Mouse (Mus musculus) E14TG2a.4 (cell line): ENCODE results near the gene Olfr419.

Experiments
- H3K27me3 ChIP-seq: 2 replicates; pipeline ENCODE4 v1.6.1; 2014; ENCODE audit warnings: low read length, control low read depth; ENCODE audit not compliant: insufficient read depth
- H3K36me3 ChIP-seq: 2 replicates; pipeline ENCODE4 v1.6.1; 2014; ENCODE audit warnings: low read length, control low read depth; ENCODE audit not compliant: insufficient read depth
- H3K4me1 ChIP-seq: replicated peaks from 2 replicates; pipeline ENCODE4 v1.6.1; 2014; ENCODE audit warnings: low read depth, low read length, control low read depth
- H3K4me3 ChIP-seq: replicated peaks from 2 replicates; pipeline ENCODE4 v1.5.1; 2014; ENCODE audit warnings: mild to moderate bottlenecking, low read length
- H3K9me3 ChIP-seq: 2 replicates; pipeline ENCODE4 v1.6.1; 2014; ENCODE audit warnings: low read length, control low read depth
- CTCF ChIP-seq: conservative IDR thresholded peaks from 2 replicates; pipeline ENCODE4 v1.5.1; 2014; ENCODE audit warnings: low read length
- NANOG ChIP-seq: IDR thresholded peaks from 2 replicates; pipeline ENCODE4 v1.6.1; 2014; ENCODE audit warnings: borderline replicate concordance, low read length, mixed read lengths
- POU5F1 ChIP-seq: IDR thresholded peaks from 2 replicates; pipeline ENCODE4 v1.6.1; 2014; ENCODE audit warnings: low read length, borderline replicate concordance

The Olfr419 gene

GRCm38 (mm10) chr1:174251961-174252360 is at the start of gene Olfr419:
Gene Olfr419 (minus strand): TSS chr1:174252061.
- H3K9me3 ChIP-seq = no peaks in the 10 kb centered on the region
- H3K27me3 ChIP-seq = no peaks in the 10 kb centered on the region
- TF ChIP-seq CTCF = no peak
- H3K4me1 ChIP-seq = no peaks in the 10 kb centered on the region
- no peak within 1 kb of the TSS for H3K4me3 ChIP-seq
- H3K36me3 ChIP-seq = no peaks in the 10 kb centered on the region

- TF ChIP-seq CTCF (no peak), POU5F1 (no peak), NANOG (no peak)
- Histone ChIP-seq H3K9me3 (no peaks in the 10 kb centered on the region), H3K4me1 (no peaks in the 10 kb centered on the region)
These were observed 18.8 kb upstream of the Olfr419 start for GRCm38 (mm10) chr1:174270643-174271042.

GRCm38 (mm10) chr1:174269162-174269561 is 17.3 kb upstream of the Olfr419 start:
- Histone ChIP-seq H3K27me3 (no peaks in the 10 kb centered on the region), H3K36me3 (no peaks in the 10 kb centered on the region), H3K4me3 (no peak overlapping the region), H3K4me1 (no peaks in the 10 kb centered on the region), H3K9me3 (no peaks in the 10 kb centered on the region)
- no peak for TF ChIP-seq POU5F1
- TF ChIP-seq NANOG = no peak
- no peak for TF ChIP-seq CTCF

More at GRCm38 (mm10) chr1:174270643-174271042, 18.8 kb upstream of the Olfr419 start:
- H3K36me3 ChIP-seq = no peaks in the 10 kb centered on the region
- H3K4me3 ChIP-seq = no peak overlapping the region
- no peaks in the 10 kb centered on the region for H3K27me3 ChIP-seq

- Histone ChIP-seq H3K36me3 (no peaks in the 10 kb centered on the region), H3K4me1 (no peaks in the 10 kb centered on the region), H3K4me3 (no peak overlapping the region), H3K27me3 (no peaks in the 10 kb centered on the region), H3K9me3 (no peaks in the 10 kb centered on the region)
- no peak for TF ChIP-seq NANOG
These were observed 16.0 kb upstream of the Olfr419 start for GRCm38 (mm10) chr1:174267816-174268215.

GRCm38 (mm10) chr1:174250376-174250775 is 1.5 kb downstream of the Olfr419 start:
- H3K4me3 ChIP-seq = no peak overlapping the region
- TF ChIP-seq POU5F1 (no peak), CTCF (no peak), NANOG (no peak)
- H3K4me1 ChIP-seq = no peaks in the 10 kb centered on the region
- no peaks in the 10 kb centered on the region for H3K36me3 ChIP-seq
- no peaks in the 10 kb centered on the region for H3K9me3 ChIP-seq
- no peaks in the 10 kb centered on the region for H3K27me3 ChIP-seq

- no peaks in the 10 kb centered on the region for H3K36me3 ChIP-seq
- no peaks in the 10 kb centered on the region for H3K9me3 ChIP-seq
- no peaks in the 10 kb centered on the region for H3K27me3 ChIP-seq
- TF ChIP-seq NANOG = no peak
- TF ChIP-seq POU5F1 = no peak
- no peak for TF ChIP-seq CTCF
- H3K4me1 ChIP-seq = no peaks in the 10 kb centered on the region
- H3K4me3 ChIP-seq = no peak overlapping the region
These were observed 4.7 kb downstream of the Olfr419 start for GRCm38 (mm10) chr1:174247170-174247569.

GRCm38 (mm10) chr1:174246080-174246479 is 5.8 kb downstream of the Olfr419 start:
- no peak overlapping the region for H3K4me3 ChIP-seq
- no peak for TF ChIP-seq CTCF
- no peak for TF ChIP-seq NANOG
- TF ChIP-seq POU5F1 = no peak
- H3K36me3 ChIP-seq = no peaks in the 10 kb centered on the region
- H3K9me3 ChIP-seq = no peaks in the 10 kb centered on the region
- no peaks in the 10 kb centered on the region for H3K27me3 ChIP-seq
- H3K4me1 ChIP-seq = no peaks in the 10 kb centered on the region

GRCm38 (mm10) chr1:174244621-174245020 is 7.2 kb downstream of the Olfr419 start:
- no peaks in the 10 kb centered on the region for H3K4me1 ChIP-seq
- no peaks in the 10 kb centered on the region for H3K9me3 ChIP-seq
- H3K4me3 ChIP-seq = no peak overlapping the region
- no peaks in the 10 kb centered on the region for H3K36me3 ChIP-seq
- H3K27me3 ChIP-seq = no peaks in the 10 kb centered on the region
- no peak for TF ChIP-seq POU5F1
- no peak for TF ChIP-seq NANOG
- no peak for TF ChIP-seq CTCF

GRCm38 (mm10) chr1:174239916-174240315 is 11.9 kb downstream of the Olfr419 start:
- Histone ChIP-seq H3K36me3 (no peaks in the 10 kb centered on the region), H3K9me3 (no peaks in the 10 kb centered on the region), H3K4me1 (no peaks in the 10 kb centered on the region), H3K4me3 (no peak overlapping the region), H3K27me3 (no peaks in the 10 kb centered on the region)
- TF ChIP-seq NANOG (no peak), CTCF (no peak), POU5F1 (no peak)
